8 mouse cellular contexts compared by ENCODE assay signal in genomic region chr12:116048766-116049165, GRCm38 (mm10). TPM values are rescaled to one million over a fixed set of nuclear protein-coding genes. Genes with fewer than 3 reads are reported as not detected.
A peak's percentile ranks its signal among the peaks of the same experiment; 100 is the strongest.
DNase-seq lines count a peak whose midpoint lies in the region; ATAC-seq and TF ChIP-seq lines count a peak whose summit lies in the region.

No protein-coding gene starts in this region.

- peak overlapping the region; percentile 79 for H3K4me3 ChIP-seq in heart, embryonic 13.5 days
- H3K4me3 ChIP-seq in ES-Bruce4 (ENCODE audit: low read depth, low read length) = no peak overlapping the region
- peak overlapping the region; percentile 85 for H3K4me3 ChIP-seq in hindbrain, embryonic 10.5 days
- peak overlapping the region; percentile 85 for H3K4me3 ChIP-seq in midbrain, embryonic 11.5 days (ENCODE audit: low read depth, low read length)

- peaks cover 20% of the 10 kb centered on the region; the same call in 1 of the 2 replicates for H3K36me3 ChIP-seq in heart, embryonic 13.5 days
- no peaks in the 10 kb centered on the region for H3K36me3 ChIP-seq in ES-Bruce4 (ENCODE audit: control insufficient read depth, insufficient read depth, low read length, poor library complexity, severe bottlenecking)
- H3K36me3 ChIP-seq in hindbrain, embryonic 10.5 days = peaks cover 46% of the 10 kb centered on the region
- H3K36me3 ChIP-seq in midbrain, embryonic 11.5 days (ENCODE audit: control insufficient read depth, insufficient read depth, low read length) = peaks cover 10% of the 10 kb centered on the region

- no peaks in the 10 kb centered on the region for H3K9me3 ChIP-seq in heart, embryonic 13.5 days
- no peaks in the 10 kb centered on the region for H3K9me3 ChIP-seq in ES-Bruce4 (replicated peaks; ENCODE audit: control insufficient read depth, insufficient read depth, low read length, poor library complexity, severe bottlenecking)
- H3K9me3 ChIP-seq in hindbrain, embryonic 10.5 days = peaks cover 11% of the 10 kb centered on the region; the same call in 1 of the 2 replicates
- no peaks in the 10 kb centered on the region; the same call in 1 of the 2 replicates for H3K9me3 ChIP-seq in midbrain, embryonic 11.5 days (ENCODE audit: control insufficient read depth, low read length)

- 56% methylated on average over 7 of the region's 7 CpGs for WGBS in heart, embryonic 13.5 days
- WGBS in hindbrain, embryonic 10.5 days = 66% methylated on average over 7 of the region's 7 CpGs
- WGBS in midbrain, embryonic 11.5 days = 62% methylated on average over 7 of the region's 7 CpGs

- ATAC-seq in heart, embryonic 13.5 days (ENCODE audit: extremely low read depth, insufficient number of reproducible peaks, low FRiP score, low TSS enrichment) = no peak
- no peak for ATAC-seq in midbrain, embryonic 11.5 days (ENCODE audit: low FRiP score)

- no peak for TF ChIP-seq EP300 in ES-Bruce4 (IDR thresholded peaks at IDR 0.05; ENCODE audit: insufficient read depth, low read depth, low read length)

- H3K4me2 ChIP-seq in heart, embryonic 13.5 days = peak overlapping the region; percentile 74
- peak overlapping the region; percentile 66 for H3K4me2 ChIP-seq in midbrain, embryonic 11.5 days

- no peak for TF ChIP-seq POLR2A in ES-Bruce4 (IDR thresholded peaks at IDR 0.05; ENCODE audit: insufficient read depth, low read length)

- no peak overlapping the region for H3K27ac ChIP-seq in heart, embryonic 13.5 days (replicated peaks)
- H3K27ac ChIP-seq in ES-Bruce4 (ENCODE audit: insufficient read depth, low read length) = no peak overlapping the region
- peak overlapping the region; percentile 99 for H3K27ac ChIP-seq in hindbrain, embryonic 10.5 days
- no peak overlapping the region for H3K27ac ChIP-seq in midbrain, embryonic 11.5 days (ENCODE audit: low read depth, low read length)

- no peak for DNase-seq in heart, postnatal 4 days
- DNase-seq in hindbrain, embryonic 10.5 days (ENCODE audit: low spot score) = peak; percentile 14
- no peak for DNase-seq in midbrain, embryonic 11.5 days (ENCODE audit: low spot score, missing footprints)
- no peak for DNase-seq in cerebellum, postnatal 25 days
- DNase-seq in urinary bladder, postnatal 25 days (ENCODE audit: low spot score) = no peak
- DNase-seq in spleen, adult 12 weeks (ENCODE audit: low spot score) = no peak

- no peaks in the 10 kb centered on the region for H3K27me3 ChIP-seq in heart, embryonic 13.5 days (replicated peaks)
- no peaks in the 10 kb centered on the region for H3K27me3 ChIP-seq in ES-Bruce4 (ENCODE audit: control insufficient read depth, insufficient read depth, low read length, poor library complexity, severe bottlenecking)
- H3K27me3 ChIP-seq in hindbrain, embryonic 10.5 days (ENCODE audit: insufficient read depth, poor library complexity, severe bottlenecking) = no peaks in the 10 kb centered on the region
- H3K27me3 ChIP-seq in midbrain, embryonic 11.5 days (ENCODE audit: control insufficient read depth, insufficient read depth, low read length) = no peaks in the 10 kb centered on the region

- TF ChIP-seq CTCF in ES-Bruce4 (IDR thresholded peaks at IDR 0.05; ENCODE audit: low read depth, low read length) = no peak

- H3K9ac ChIP-seq in heart, embryonic 13.5 days = peak overlapping the region; percentile 93
- peak overlapping the region; percentile 80; the same call in 1 of the 2 replicates for H3K9ac ChIP-seq in ES-Bruce4 (ENCODE audit: low read depth, poor library complexity, severe bottlenecking)
- H3K9ac ChIP-seq in midbrain, embryonic 11.5 days (ENCODE audit: low read length) = peak overlapping the region; percentile 96

- peaks cover 17% of the 10 kb centered on the region for H3K4me1 ChIP-seq in heart, embryonic 13.5 days
- peaks cover 2% of the 10 kb centered on the region for H3K4me1 ChIP-seq in ES-Bruce4 (ENCODE audit: control insufficient read depth, insufficient read depth, low read length)
- peaks cover 15% of the 10 kb centered on the region for H3K4me1 ChIP-seq in hindbrain, embryonic 10.5 days (replicated peaks)
- peaks cover 8% of the 10 kb centered on the region for H3K4me1 ChIP-seq in midbrain, embryonic 11.5 days (ENCODE audit: control insufficient read depth, insufficient read depth, low read length)

RNA-seq across cellular contexts. Expression of gene Zfp386, which starts 1.2 kb away (rescaled TPM):
- 26.2 and 27.2 TPM in 2 replicates for polyA plus RNA-seq in heart, embryonic 13.5 days (2015; fragmentation: Nextera tagmentation; extraction: Ambion mirVana)
- 10 to 100 TPM; 26.0 to 30.0 TPM for total RNA-seq in heart, postnatal 4 days (2021)
- 17.3 and 19.6 TPM in 2 replicates for polyA plus RNA-seq in ES-Bruce4 (2011; ENCODE audit: insufficient read depth, insufficient read length, low read depth, missing spikeins)
- 60.9 and 63.0 TPM in 2 replicates for polyA plus RNA-seq in hindbrain, embryonic 10.5 days (2016; fragmentation: Nextera tagmentation; extraction: Ambion mirVana)
- polyA plus RNA-seq in midbrain, embryonic 11.5 days (2014; fragmentation: Nextera tagmentation; extraction: Ambion mirVana) = 77.7 and 82.3 TPM in 2 replicates

RNA-seq across cellular contexts. Expression of gene Vipr2, which starts 28.8 kb away (rescaled TPM):
- 0.71 and 1.2 TPM in 2 replicates for polyA plus RNA-seq in heart, embryonic 13.5 days (2015; fragmentation: Nextera tagmentation; extraction: Ambion mirVana)
- total RNA-seq in heart, postnatal 4 days (2021) = 1 to 10 TPM; 1.9 to 2.4 TPM
- polyA plus RNA-seq in ES-Bruce4 (2011; ENCODE audit: insufficient read depth, insufficient read length, low read depth, missing spikeins) = not detected in 2 replicates
- polyA plus RNA-seq in hindbrain, embryonic 10.5 days (2016; fragmentation: Nextera tagmentation; extraction: Ambion mirVana) = 1.3 and 1.5 TPM in 2 replicates
- polyA plus RNA-seq in midbrain, embryonic 11.5 days (2014; fragmentation: Nextera tagmentation; extraction: Ambion mirVana) = 4.6 and 5.2 TPM in 2 replicates
